Mouse (Mus musculus) midbrain, postnatal 0 days (tissue): ENCODE measurements around the gene Tbc1d8. TPM values are rescaled to one million over a fixed set of nuclear protein-coding genes. Genes with fewer than 3 reads are reported as not detected.
A peak's percentile ranks its signal among the peaks of the same experiment; 100 is the strongest.

Experiments
- ATAC-seq: fragments of 200-750 bp; cut with Nextera tagmentation; 2 replicates; pipeline ENCODE4 v1.8.0; 2017; ENCODE audit warnings: moderate number of reproducible peaks, mild to moderate bottlenecking, moderate TSS enrichment, moderate library complexity; ENCODE audit not compliant: low FRiP score
- DNase-seq: peaks from one replicate; pipeline ENCODE4 v3.0.0-alpha.2; 2015; ENCODE audit warnings: low spot score
- H3K27ac ChIP-seq: fragments of 300-500 bp; sonication (generic); 2 replicates; pipeline ENCODE4 v1.5.1; 2014; ENCODE audit warnings: low read depth, mild to moderate bottlenecking, low read length, mixed read lengths
- H3K27me3 ChIP-seq: fragments of 300-500 bp; sonication (generic); 2 replicates; pipeline ENCODE4 v1.6.1; 2014; ENCODE audit warnings: low read length, control low read depth, mixed read lengths; ENCODE audit not compliant: insufficient read depth
- H3K36me3 ChIP-seq: fragments of 300-500 bp; sonication (generic); 2 replicates; pipeline ENCODE4 v1.6.1; 2014; ENCODE audit warnings: low read length, control low read depth, mixed read lengths; ENCODE audit not compliant: insufficient read depth
- H3K4me1 ChIP-seq: fragments of 300-500 bp; sonication (generic); 2 replicates; pipeline ENCODE4 v1.6.1; 2014; ENCODE audit warnings: mild to moderate bottlenecking, control low read depth, antibody characterized with exemption, low read length, mixed read lengths; ENCODE audit not compliant: insufficient read depth
- H3K4me2 ChIP-seq: fragments of 300-500 bp; sonication (generic); 2 replicates; pipeline ENCODE4 v1.6.1; 2014; ENCODE audit warnings: low read depth, mild to moderate bottlenecking, low read length, mixed read lengths; ENCODE audit not compliant: poor library complexity, severe bottlenecking
- H3K4me3 ChIP-seq: fragments of 300-500 bp; sonication (generic); 2 replicates; pipeline ENCODE4 v1.5.1; 2014; ENCODE audit warnings: low read depth, mild to moderate bottlenecking, low read length, moderate library complexity
- H3K9ac ChIP-seq: fragments of 300-500 bp; sonication (generic); replicated peaks from 2 replicates; pipeline ENCODE4 v1.6.1; 2014; ENCODE audit warnings: mild to moderate bottlenecking, low read length, moderate library complexity, mixed read lengths; ENCODE audit not compliant: poor library complexity, severe bottlenecking
- H3K9me3 ChIP-seq: fragments of 300-500 bp; sonication (generic); 2 replicates; pipeline ENCODE4 v1.6.1; 2016; ENCODE audit warnings: low read length, control low read depth
- CTCF ChIP-seq: IDR thresholded peaks from 2 replicates; pipeline ENCODE4 v1.5.1; 2016; ENCODE audit warnings: antibody characterized with exemption, mild to moderate bottlenecking
- WGBS: fragments of 180-500 bp; shearing (Covaris S2); extraction: QIAGEN DNeasy Blood & Tissue Kit; methylation state at CpG from one replicate; pipeline ENCODE4 v1.1.7; 2014; 5-methylcytosine and 5-hydroxymethylcytosine counted together
- polyA plus RNA-seq: library from polyadenylated mRNA; unstranded; fragments of >200 nt; fragmentation: Nextera tagmentation; extraction: Ambion mirVana; gene quantifications from 2 replicates; pipeline ENCODE4 v1.2.1, GENCODE M21; 2015
- total RNA-seq: library from RNA; depleted of rRNA; stranded (reverse); fragments of >200 nt; gene quantifications from 2 replicates; pipeline ENCODE4 v1.2.3, GENCODE M21; 2014

Tbc1d8 gene
- total and polyA plus RNA-seq, 2 experiments from 2014 or later: 8.5 to 18.3 TPM

DNA sequence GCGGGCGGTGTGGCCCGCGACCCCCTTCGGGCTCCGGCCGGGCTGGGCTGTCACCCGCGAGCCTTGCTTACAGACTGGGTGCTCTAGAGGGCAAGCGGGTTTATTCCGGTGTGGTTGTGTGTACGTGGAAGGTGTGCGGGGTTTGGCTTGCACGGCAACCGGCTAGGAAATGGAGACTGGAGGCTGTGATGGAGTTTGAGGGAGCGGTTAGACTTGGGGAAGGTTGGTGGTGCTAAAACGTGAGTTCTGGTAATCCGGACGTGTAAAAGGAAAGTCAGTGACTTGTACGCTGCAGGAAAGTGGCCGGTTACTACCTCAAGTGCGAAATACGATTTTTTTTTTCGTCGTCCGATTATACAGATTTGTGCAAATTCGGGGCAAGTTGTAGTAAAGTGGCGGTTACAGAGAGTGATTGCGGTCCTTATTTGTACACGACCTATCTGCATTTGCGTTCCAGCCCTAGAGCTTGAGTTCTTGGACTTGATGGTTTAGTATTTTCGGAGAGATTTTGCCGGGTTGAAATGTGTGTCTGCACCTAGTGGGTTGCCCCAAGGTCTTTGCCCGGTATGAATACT, 110.2 kb downstream of the Tbc1d8 start:
- TF ChIP-seq CTCF: no peak
- ATAC-seq: peak; percentile 59

DNA sequence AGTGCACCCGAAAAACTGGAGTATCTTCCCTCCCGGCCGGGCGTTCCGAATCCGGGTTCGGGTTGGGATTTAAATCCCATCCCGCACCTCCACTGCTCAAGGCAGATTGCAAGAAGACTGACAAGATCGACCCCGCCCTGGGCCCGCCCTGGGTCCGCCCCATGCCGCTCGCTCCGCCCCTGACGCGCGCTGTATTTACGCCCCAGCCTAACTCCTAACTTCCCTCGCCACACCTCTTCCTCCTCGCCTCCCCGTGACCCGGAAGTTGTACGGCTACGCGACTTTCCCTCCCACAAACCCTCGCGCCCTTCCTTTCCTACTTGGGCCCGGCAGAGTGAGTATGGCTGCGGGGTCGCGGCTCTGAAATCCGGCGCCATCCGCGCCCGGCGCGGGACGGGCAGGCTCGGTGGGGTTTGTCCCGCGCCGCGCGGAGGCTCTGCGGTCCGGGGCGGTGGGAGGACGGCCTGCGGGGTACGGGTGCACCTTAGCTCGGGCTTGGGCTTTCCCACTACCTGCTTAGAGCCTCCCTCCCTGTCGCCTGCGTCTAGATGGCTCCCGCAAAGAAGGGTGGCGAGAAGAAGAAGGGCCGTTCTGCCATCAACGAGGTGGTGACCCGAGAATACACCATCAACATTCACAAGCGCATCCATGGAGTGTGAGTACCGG, 110.8 kb downstream of the Tbc1d8 start, which contains the start of gene Rpl31:
Gene Rpl31, plus strand, starts transcription at position 242 of the 666 bp plus-strand sequence.
- TF ChIP-seq CTCF: no peak
- Histone ChIP-seq H3K27ac (peak within 1 kb of the TSS; percentile 91), H3K4me1 (peaks cover 11% of the 10 kb centered on the region), H3K36me3 (peaks cover 26% of the 10 kb centered on the region), H3K4me3 (peak within 1 kb of the TSS; percentile 77), H3K9ac (peak within 1 kb of the TSS; percentile 93), H3K9me3 (no peaks in the 10 kb centered on the region), H3K27me3 (no peaks in the 10 kb centered on the region), H3K4me2 (peak within 1 kb of the TSS; percentile 83)
- WGBS: under 1% methylated on average over 62 of the region's 62 CpGs
- DNase-seq: peak; percentile 97
- peak; percentile 99 for ATAC-seq

More for the DNA sequence above, 110.2 kb downstream of the Tbc1d8 start:
- Histone ChIP-seq H3K4me2 (peak overlapping the region; percentile 83), H3K9ac (peak overlapping the region; percentile 93), H3K27ac (peak overlapping the region; percentile 91), H3K4me1 (peaks cover 11% of the 10 kb centered on the region), H3K27me3 (no peaks in the 10 kb centered on the region), H3K36me3 (peaks cover 30% of the 10 kb centered on the region), H3K9me3 (no peaks in the 10 kb centered on the region), H3K4me3 (peak overlapping the region; percentile 77)
- WGBS: under 1% methylated on average over 34 of the region's 34 CpGs
- peak; percentile 14 for DNase-seq

DNA sequence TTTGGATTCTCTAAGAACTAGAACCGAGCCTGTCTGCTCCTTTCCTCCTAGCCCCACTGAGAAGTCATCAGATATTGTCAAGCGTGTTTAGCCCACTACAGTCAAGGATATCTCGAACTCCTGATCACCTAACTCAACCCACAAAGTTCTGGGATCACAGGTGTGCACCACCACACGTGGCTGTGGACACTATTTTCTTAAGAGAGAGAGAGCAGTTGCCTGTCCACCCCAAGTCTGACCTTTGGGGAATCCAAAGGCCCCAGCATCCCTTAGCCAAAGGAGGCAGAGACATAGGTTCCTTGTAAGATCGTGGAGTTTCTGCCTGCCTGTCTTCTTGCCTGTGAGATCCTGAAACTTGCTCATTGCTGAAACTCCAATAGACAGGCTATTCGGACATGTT, 111.5 kb downstream of the Tbc1d8 start:
- H3K9me3 ChIP-seq: no peaks in the 10 kb centered on the region
- DNase-seq (peak; percentile 9), ATAC-seq (peak; percentile 4; the same call in 1 of the 2 replicates)
- H3K36me3 ChIP-seq: peaks cover 21% of the 10 kb centered on the region
- H3K4me1 ChIP-seq: peaks cover 11% of the 10 kb centered on the region
- H3K27ac ChIP-seq: peak overlapping the region; percentile 59
- H3K27me3 ChIP-seq: no peaks in the 10 kb centered on the region
- no peak for TF ChIP-seq CTCF
- peak overlapping the region; percentile 56; the same call in 1 of the 2 replicates for H3K9ac ChIP-seq
- H3K4me2 ChIP-seq: peak overlapping the region; percentile 58
- H3K4me3 ChIP-seq: peak overlapping the region; percentile 77
- 24% methylated on average over 6 of the region's 6 CpGs for WGBS

DNA sequence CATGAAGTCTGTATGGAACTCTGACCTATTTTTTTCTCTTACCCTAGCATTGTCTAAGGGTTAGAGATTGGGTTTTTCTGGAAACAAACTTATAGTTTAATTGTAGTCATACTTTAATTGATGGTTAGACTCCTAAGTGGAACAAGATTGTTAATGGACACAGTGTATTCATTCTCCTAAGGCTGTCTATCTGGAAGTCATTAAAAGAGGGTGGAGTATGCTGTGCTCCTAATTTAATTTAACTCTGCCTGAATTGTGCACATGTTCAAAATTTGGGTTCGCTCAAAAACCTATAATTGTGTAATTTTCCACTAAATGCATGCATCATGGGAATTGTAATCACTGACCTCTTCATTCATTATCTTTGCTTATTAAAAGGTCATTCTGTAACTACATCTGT, 113.0 kb downstream of the Tbc1d8 start:
- peaks cover 11% of the 10 kb centered on the region for H3K4me1 ChIP-seq
- no peak for DNase-seq
- no peak for TF ChIP-seq CTCF
- no peak overlapping the region for H3K9ac ChIP-seq
- no peak overlapping the region for H3K4me2 ChIP-seq
- no peak overlapping the region for H3K4me3 ChIP-seq
- no peaks in the 10 kb centered on the region for H3K9me3 ChIP-seq
- H3K27me3 ChIP-seq: no peaks in the 10 kb centered on the region
- H3K36me3 ChIP-seq: peaks cover 7% of the 10 kb centered on the region
- WGBS: 93% methylated on average over 1 of the region's 1 CpGs
- no peak overlapping the region for H3K27ac ChIP-seq
- ATAC-seq: no peak

DNA sequence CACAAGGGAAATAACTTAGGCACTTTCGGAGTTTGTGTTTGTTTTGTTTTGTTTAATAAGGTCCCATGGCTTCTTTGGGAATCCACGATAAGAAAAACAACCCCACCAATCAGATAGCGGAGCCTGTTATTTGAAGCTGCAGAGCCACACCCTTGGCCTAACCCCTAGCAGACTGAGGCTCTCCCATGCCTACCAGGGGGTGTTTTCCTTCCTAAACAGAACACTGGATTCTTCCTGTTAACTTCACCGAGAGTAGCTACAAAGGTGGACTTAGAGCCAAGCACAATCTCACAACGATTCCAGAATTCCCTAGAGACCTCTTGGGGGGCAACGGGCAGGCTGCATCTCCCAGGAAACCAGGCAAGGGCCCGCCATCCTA, 116.1 kb downstream of the Tbc1d8 start:
- no peak overlapping the region for H3K4me2 ChIP-seq
- peaks cover 3% of the 10 kb centered on the region; the same call in 1 of the 2 replicates for H3K4me1 ChIP-seq
- no peak overlapping the region for H3K27ac ChIP-seq
- no peak for DNase-seq
- H3K9me3 ChIP-seq: no peaks in the 10 kb centered on the region
- H3K27me3 ChIP-seq: no peaks in the 10 kb centered on the region
- no peak overlapping the region for H3K4me3 ChIP-seq
- ATAC-seq: no peak
- no peaks in the 10 kb centered on the region for H3K36me3 ChIP-seq
- no peak overlapping the region for H3K9ac ChIP-seq
- WGBS: 55% methylated on average over 7 of the region's 7 CpGs
- TF ChIP-seq CTCF: no peak
